19 mouse cellular contexts compared by ENCODE assay signal in genomic region chr8:75150911-75151610, GRCm38 (mm10). TPM values are rescaled to one million over a fixed set of nuclear protein-coding genes. Genes with fewer than 3 reads are reported as not detected.
DNase-seq lines count a peak whose midpoint lies in the region; ATAC-seq lines count a peak whose summit lies in the region.
"Had no signal": no experiment of that assay in that cellular context is flagged by ENCODE, and none has a peak within 500 bp of the region (broad histone marks: within the 10 kb centered on the region; RNA-seq: fewer than 3 reads in every experiment).

No protein-coding gene starts in this region.

- H3K27me3 ChIP-seq in kidney, embryonic 16.5 days (ENCODE audit: insufficient read depth, low read length) = no peaks in the 10 kb centered on the region
- H3K27me3 ChIP-seq in hindbrain, embryonic 16.5 days (replicated peaks; ENCODE audit: control insufficient read depth, insufficient read depth, low read length) = no peaks in the 10 kb centered on the region
- H3K27me3 ChIP-seq: embryonic facial prominence, embryonic 12.5 days; forebrain, embryonic 13.5 days; midbrain, embryonic 15.5 days; neural tube, embryonic 15.5 days had no signal

- H3K4me1 ChIP-seq in kidney, embryonic 16.5 days (ENCODE audit: insufficient read depth, low read length) = no peaks in the 10 kb centered on the region
- H3K4me1 ChIP-seq in hindbrain, embryonic 16.5 days (ENCODE audit: control insufficient read depth, insufficient read depth, low read depth, low read length) = no peaks in the 10 kb centered on the region
- H3K4me1 ChIP-seq: embryonic facial prominence, embryonic 12.5 days; forebrain, embryonic 13.5 days; midbrain, embryonic 15.5 days; neural tube, embryonic 15.5 days had no signal

- WGBS in kidney, embryonic 16.5 days = 67% methylated on average over 5 of the region's 5 CpGs
- WGBS in hindbrain, embryonic 16.5 days = 82% methylated on average over 5 of the region's 5 CpGs

- no peak overlapping the region for H3K4me2 ChIP-seq in kidney, embryonic 16.5 days (replicated peaks; ENCODE audit: low read depth, low read length)
- no peak overlapping the region for H3K4me2 ChIP-seq in hindbrain, embryonic 16.5 days (ENCODE audit: low read length)
- H3K4me2 ChIP-seq: embryonic facial prominence, embryonic 12.5 days; forebrain, embryonic 13.5 days; midbrain, embryonic 15.5 days; neural tube, embryonic 15.5 days had no signal

- ATAC-seq in kidney, embryonic 16.5 days (ENCODE audit: low FRiP score, low TSS enrichment) = no peak
- peak; percentile 60 for ATAC-seq in common myeloid progenitor, adult 5-6 weeks (replicated peaks; ENCODE audit: low read depth, poor library complexity, severe bottlenecking)
- no peak for ATAC-seq in hindbrain, embryonic 16.5 days
- ATAC-seq: forebrain, embryonic 13.5 days; hindbrain, postnatal 0 days; intestine, postnatal 0 days; lung, postnatal 0 days; midbrain, embryonic 15.5 days had no signal

- no peak overlapping the region for H3K9ac ChIP-seq in kidney, embryonic 16.5 days (replicated peaks; ENCODE audit: low read length)
- no peak overlapping the region for H3K9ac ChIP-seq in hindbrain, embryonic 16.5 days (ENCODE audit: low read depth, low read length)
- H3K9ac ChIP-seq: embryonic facial prominence, embryonic 12.5 days; forebrain, embryonic 13.5 days; midbrain, embryonic 15.5 days; neural tube, embryonic 15.5 days had no signal

- no peaks in the 10 kb centered on the region for H3K36me3 ChIP-seq in kidney, embryonic 16.5 days (ENCODE audit: insufficient read depth, low read length)
- no peaks in the 10 kb centered on the region for H3K36me3 ChIP-seq in hindbrain, embryonic 16.5 days (ENCODE audit: control insufficient read depth, insufficient read depth, low read length)
- H3K36me3 ChIP-seq: embryonic facial prominence, embryonic 12.5 days; midbrain, embryonic 15.5 days; neural tube, embryonic 15.5 days had no signal

- peak; percentile 12 to 25 for DNase-seq in cerebellum, adult 18-20 months
- DNase-seq in cerebellum, adult 11-12 months = no peak
- DNase-seq in kidney, adult 8-10 months = peak; percentile 17 to 29
- DNase-seq in A20 (ENCODE audit: low read depth, low spot score) = peak; percentile 33
- no peak for DNase-seq in thymus, postnatal 4 days
- DNase-seq: adrenal gland, postnatal 25 days; gastrocnemius, postnatal 10 days; layer of hippocampus, adult 9-11 months had no signal

- H3K4me3 ChIP-seq in kidney, embryonic 16.5 days (ENCODE audit: low read length) = no peak overlapping the region
- no peak overlapping the region for H3K4me3 ChIP-seq in hindbrain, embryonic 16.5 days (ENCODE audit: low read length)
- H3K4me3 ChIP-seq: embryonic facial prominence, embryonic 12.5 days; erythroblast, embryonic 14.5 days; forebrain, embryonic 13.5 days; midbrain, embryonic 15.5 days; neural tube, embryonic 15.5 days had no signal

- H3K9me3 ChIP-seq in kidney, embryonic 16.5 days (ENCODE audit: low read length) = no peaks in the 10 kb centered on the region
- no peaks in the 10 kb centered on the region for H3K9me3 ChIP-seq in hindbrain, embryonic 16.5 days (ENCODE audit: control insufficient read depth, low read length)
- H3K9me3 ChIP-seq: embryonic facial prominence, embryonic 12.5 days; forebrain, embryonic 13.5 days; midbrain, embryonic 15.5 days; neural tube, embryonic 15.5 days had no signal

- no peak overlapping the region for H3K27ac ChIP-seq in kidney, embryonic 16.5 days (ENCODE audit: low read length)
- no peak overlapping the region for H3K27ac ChIP-seq in hindbrain, embryonic 16.5 days (ENCODE audit: low read depth, low read length)
- H3K27ac ChIP-seq: embryonic facial prominence, embryonic 12.5 days; forebrain, embryonic 13.5 days; hindbrain, postnatal 0 days; midbrain, embryonic 15.5 days; neural tube, embryonic 15.5 days had no signal

RNA-seq across cellular contexts. Expression of gene Mcm5, which starts 41.7 kb away (rescaled TPM):
- polyA plus RNA-seq in kidney, embryonic 16.5 days (2015; fragmentation: Nextera tagmentation; extraction: Ambion mirVana) = 189 and 191 TPM in 2 replicates
- total RNA-seq in common myeloid progenitor, adult 5-6 weeks (2017) = 262 and 325 TPM in 2 replicates
- polyA plus RNA-seq in hindbrain, embryonic 16.5 days (2015; fragmentation: Nextera tagmentation; extraction: Ambion mirVana) = 32.8 and 40.2 TPM in 2 replicates

RNA-seq across cellular contexts. Expression of gene Hmox1, which starts 57.6 kb away (rescaled TPM):
- 51.6 and 56.2 TPM in 2 replicates for polyA plus RNA-seq in kidney, embryonic 16.5 days (2015; fragmentation: Nextera tagmentation; extraction: Ambion mirVana)
- total RNA-seq in common myeloid progenitor, adult 5-6 weeks (2017) = 2.4 and 4.8 TPM in 2 replicates
- polyA plus RNA-seq in hindbrain, embryonic 16.5 days (2015; fragmentation: Nextera tagmentation; extraction: Ambion mirVana) = 15.8 and 17.3 TPM in 2 replicates

Comparison
In these comparisons a context has a peak if more than half of its experiments do, and no peak if none do; other contexts are left out.
1. DNase-seq: peak in cerebellum, adult 18-20 months (2 of 2), kidney, adult 8-10 months (2 of 2) and A20 (single experiment); none in cerebellum, adult 11-12 months (single experiment) and thymus, postnatal 4 days (single experiment).